30 mouse cellular contexts compared by ENCODE assay signal in the genomic region with DNA sequence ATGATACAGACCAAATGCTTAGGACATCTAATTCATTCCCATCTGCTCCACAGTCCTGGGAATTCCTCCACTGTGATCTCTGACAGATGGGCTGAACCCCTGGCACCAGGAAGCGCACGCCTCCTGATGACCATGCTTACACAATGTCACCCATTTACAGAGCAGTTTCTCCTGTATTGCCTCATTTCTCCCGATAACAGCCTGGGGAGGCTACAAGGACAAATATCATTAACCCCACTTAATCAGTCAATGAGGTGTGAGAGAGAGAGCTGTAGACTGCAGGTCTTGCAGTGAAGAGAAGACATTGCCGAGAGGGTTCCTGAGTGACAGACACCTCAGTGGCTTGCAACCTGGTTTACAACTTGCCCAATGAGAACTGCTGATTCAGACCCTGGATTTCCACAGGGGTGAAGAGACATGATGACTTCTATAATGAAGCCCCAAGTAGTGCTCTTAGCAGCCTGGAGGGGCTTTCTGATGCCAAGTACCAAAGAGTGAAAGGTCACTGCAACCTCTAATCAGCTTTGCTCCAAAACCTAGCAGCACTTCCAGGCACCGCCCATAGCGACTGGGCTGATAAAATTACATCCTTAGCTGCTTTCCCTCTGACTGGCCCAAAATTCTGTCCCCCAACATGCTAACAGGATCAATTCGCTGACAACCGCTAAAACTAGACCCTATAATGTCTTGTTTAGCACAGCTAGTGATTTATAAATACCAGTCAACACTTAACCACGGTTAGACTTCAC. TPM values are rescaled to one million over a fixed set of nuclear protein-coding genes. Genes with fewer than 3 reads are reported as not detected.
A peak's percentile ranks its signal among the peaks of the same experiment; 100 is the strongest.
DNase-seq lines count a peak whose midpoint lies in the region; ATAC-seq lines count a peak whose summit lies in the region.
"Had no signal": no experiment of that assay in that cellular context is flagged by ENCODE, and none has a peak within 500 bp of the region (broad histone marks: within the 10 kb centered on the region; RNA-seq: fewer than 3 reads in every experiment).

No protein-coding gene starts in this region.

- H3K9ac ChIP-seq in liver, embryonic 11.5 days (ENCODE audit: low read depth, low read length) = no peak overlapping the region
- H3K9ac ChIP-seq in liver, embryonic 16.5 days (ENCODE audit: low read depth, low read length) = peak overlapping the region; percentile 45
- H3K9ac ChIP-seq: forebrain, embryonic 13.5 days; limb, embryonic 13.5 days; midbrain, embryonic 15.5 days; neural tube, embryonic 15.5 days had no signal

- peak overlapping the region; percentile 44 for H3K27ac ChIP-seq in liver, embryonic 11.5 days (ENCODE audit: low read depth, low read length)
- H3K27ac ChIP-seq in liver, embryonic 16.5 days (ENCODE audit: low read length) = peak overlapping the region; percentile 75
- H3K27ac ChIP-seq: forebrain, embryonic 13.5 days; hindbrain, postnatal 0 days; limb, embryonic 13.5 days; midbrain, embryonic 10.5 days; midbrain, embryonic 15.5 days; neural tube, embryonic 15.5 days had no signal

- peak; percentile 60 for DNase-seq in c-Kit-positive CD71-positive TER-119-positive erythroid progenitor cells, embryonic 14.5 days (ENCODE audit: low spot score)
- DNase-seq in liver, embryonic 11.5 days (ENCODE audit: low spot score) = no peak
- no peak for DNase-seq in cerebellum, adult 9-10 months
- no peak for DNase-seq in kidney, adult 8-10 months
- DNase-seq in urinary bladder, adult 18-20 months (ENCODE audit: low spot score in 2 of 2) = no peak
- DNase-seq: adrenal gland, postnatal 14 days; cerebellum, adult 18-20 months; cerebellum, postnatal 14 days; gastrocnemius, postnatal 25 days; heart, adult 11 months; heart, postnatal 14 days; kidney, adult 11 months; kidney, postnatal 4 days; lung, adult 2 months; lung, postnatal 14 days; retina, postnatal 1 day; right cerebral cortex, postnatal 14 days; spleen, adult 18-20 months; thymus, adult 18-20 months; thymus, postnatal 25 days had no signal

- ATAC-seq in erythroblast, adult 5-6 weeks (replicated peaks; ENCODE audit: low FRiP score, poor library complexity, severe bottlenecking) = no peak
- ATAC-seq in liver, embryonic 11.5 days (replicated peaks; ENCODE audit: low FRiP score) = no peak
- no peak for ATAC-seq in liver, embryonic 16.5 days (ENCODE audit: low read depth)
- ATAC-seq: forebrain, embryonic 13.5 days; hindbrain, postnatal 0 days; midbrain, embryonic 15.5 days had no signal

- 67% methylated on average over 9 of the region's 9 CpGs for WGBS in liver, embryonic 11.5 days
- WGBS in liver, embryonic 16.5 days (ENCODE audit: insufficient replicate concordance) = 45% methylated on average over 9 of the region's 9 CpGs

- H3K36me3 ChIP-seq in erythroblast, embryonic 14.5 days (ENCODE audit: control insufficient read depth) = peaks cover 42% of the 10 kb centered on the region
- no peaks in the 10 kb centered on the region for H3K36me3 ChIP-seq in liver, embryonic 11.5 days (ENCODE audit: control insufficient read depth, insufficient read depth, low read length)
- no peaks in the 10 kb centered on the region for H3K36me3 ChIP-seq in liver, embryonic 16.5 days (ENCODE audit: control insufficient read depth, insufficient read depth)
- H3K36me3 ChIP-seq: limb, embryonic 13.5 days; midbrain, embryonic 10.5 days; midbrain, embryonic 15.5 days; neural tube, embryonic 15.5 days had no signal

- peaks cover 75% of the 10 kb centered on the region for H3K4me1 ChIP-seq in erythroblast, embryonic 14.5 days (ENCODE audit: control insufficient read depth)
- peaks cover 39% of the 10 kb centered on the region for H3K4me1 ChIP-seq in liver, embryonic 11.5 days (replicated peaks; ENCODE audit: control insufficient read depth, insufficient read depth, low read length)
- H3K4me1 ChIP-seq in liver, embryonic 16.5 days (ENCODE audit: control insufficient read depth, low read depth, low read length) = peaks cover 42% of the 10 kb centered on the region

- no peaks in the 10 kb centered on the region for H3K27me3 ChIP-seq in erythroblast, embryonic 14.5 days (ENCODE audit: control insufficient read depth)
- no peaks in the 10 kb centered on the region for H3K27me3 ChIP-seq in liver, embryonic 11.5 days (replicated peaks; ENCODE audit: control insufficient read depth, insufficient read depth, low read length)
- H3K27me3 ChIP-seq in liver, embryonic 16.5 days (ENCODE audit: control insufficient read depth, insufficient read depth, low read depth, low read length) = no peaks in the 10 kb centered on the region
- H3K27me3 ChIP-seq: CH12.LX; forebrain, embryonic 13.5 days; limb, embryonic 13.5 days; midbrain, embryonic 15.5 days; neural tube, embryonic 15.5 days had no signal

- H3K9me3 ChIP-seq in erythroblast, embryonic 14.5 days (ENCODE audit: control insufficient read depth, low read length) = peaks cover 5% of the 10 kb centered on the region
- no peaks in the 10 kb centered on the region for H3K9me3 ChIP-seq in liver, embryonic 11.5 days (ENCODE audit: control insufficient read depth, low read length)
- no peaks in the 10 kb centered on the region for H3K9me3 ChIP-seq in liver, embryonic 16.5 days (replicated peaks; ENCODE audit: control insufficient read depth, low read length)
- H3K9me3 ChIP-seq: forebrain, embryonic 13.5 days; midbrain, embryonic 15.5 days; neural tube, embryonic 15.5 days had no signal

- peak overlapping the region; percentile 40 for H3K4me3 ChIP-seq in erythroblast, embryonic 14.5 days (replicated peaks)
- no peak overlapping the region for H3K4me3 ChIP-seq in liver, embryonic 11.5 days (ENCODE audit: low read depth, low read length)
- peak overlapping the region; percentile 20; the same call in 1 of the 2 replicates for H3K4me3 ChIP-seq in liver, embryonic 16.5 days (ENCODE audit: low read depth, low read length)
- H3K4me3 ChIP-seq: forebrain, embryonic 13.5 days; limb, embryonic 13.5 days; midbrain, embryonic 10.5 days; midbrain, embryonic 15.5 days; neural tube, embryonic 15.5 days had no signal

- peak overlapping the region; percentile 38 for H3K4me2 ChIP-seq in liver, embryonic 11.5 days
- H3K4me2 ChIP-seq in liver, embryonic 16.5 days (ENCODE audit: low read depth, low read length) = peak overlapping the region; percentile 56
- H3K4me2 ChIP-seq: forebrain, embryonic 13.5 days; limb, embryonic 13.5 days; midbrain, embryonic 15.5 days; neural tube, embryonic 15.5 days had no signal

RNA-seq across cellular contexts. Expression of gene Hk1, which starts 35.5 kb away (rescaled TPM):
- polyA plus RNA-seq in erythroblast, embryonic 14.5 days (2012) = 47.9 and 53.6 TPM in 2 replicates
- total RNA-seq in erythroblast, adult 5-6 weeks (2015; ENCODE audit: low replicate concordance) = 35.5 and 52.0 TPM in 2 replicates
- total RNA-seq in erythroblast, adult 5-6 weeks (2017; ENCODE audit: low replicate concordance) = 105 and 158 TPM in 2 replicates
- polyA plus RNA-seq in liver, embryonic 11.5 days (2014; fragmentation: Nextera tagmentation; extraction: Ambion mirVana) = 123 and 141 TPM in 2 replicates
- 94.2 and 98.9 TPM in 2 replicates for polyA plus RNA-seq in liver, embryonic 16.5 days (2015; fragmentation: Nextera tagmentation; extraction: Ambion mirVana)
